Mouse (Mus musculus) megakaryocyte, embryonic 14.5 days (primary cell): ENCODE measurements around the gene Psmc3ip. TPM values are rescaled to one million over a fixed set of nuclear protein-coding genes. Genes with fewer than 3 reads are reported as not detected.

Experiments used
- H3K27me3 ChIP-seq: replicated peaks from 2 replicates; pipeline ENCODE3; 2012; ENCODE audit warnings: inconsistent platforms
- H3K36me3 ChIP-seq: replicated peaks from 2 replicates; pipeline ENCODE3; 2012; ENCODE audit warnings: low read length, inconsistent platforms, mixed read lengths
- H3K4me1 ChIP-seq: 2 replicates; pipeline ENCODE4 v1.6.1; 2012; ENCODE audit warnings: inconsistent platforms
- H3K4me3 ChIP-seq: replicated peaks from 2 replicates; pipeline ENCODE3; 2012; ENCODE audit warnings: moderate library complexity, mild to moderate bottlenecking, inconsistent platforms
- H3K9me3 ChIP-seq: 2 replicates; pipeline ENCODE4 v1.6.1; 2012; ENCODE audit warnings: inconsistent platforms
- FLI1 ChIP-seq: IDR thresholded peaks from 2 replicates; pipeline ENCODE4 v1.6.1; 2012; ENCODE audit warnings: low read length, inconsistent platforms, mixed read lengths
- GATA1 ChIP-seq: IDR thresholded peaks from 3 replicates; pipeline ENCODE4 v1.6.1; 2012; ENCODE audit warnings: mixed read lengths, low read length, inconsistent platforms, borderline replicate concordance
- polyA plus RNA-seq: library from polyadenylated mRNA; stranded (reverse); fragments of >175 nt; gene quantifications from 2 replicates; pipeline ENCODE4 v1.2.3, GENCODE M21; 2012; ENCODE audit warnings: low replicate concordance; ENCODE audit not compliant: insufficient read depth

Psmc3ip gene
- polyA plus RNA-seq, 1 experiment, result 10.4 TPM

DNA sequence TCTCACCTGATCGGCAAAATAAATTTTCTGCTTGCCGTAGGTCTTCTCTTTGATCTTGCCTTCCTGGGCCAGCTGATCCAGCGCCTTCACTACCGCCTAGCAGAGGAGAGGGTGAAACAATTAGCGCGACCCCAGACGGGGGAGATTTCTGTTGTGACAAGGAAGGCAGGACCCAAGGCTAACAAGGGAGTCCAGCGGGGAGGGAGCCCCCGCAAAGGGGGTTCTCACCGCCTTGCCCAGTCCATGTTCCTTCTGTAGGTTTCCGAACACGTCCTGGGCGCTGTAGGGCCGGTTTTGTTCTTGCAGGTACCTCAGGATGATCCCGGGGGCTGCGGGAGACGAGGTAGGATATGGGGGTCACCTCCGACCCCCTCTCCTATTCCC, 314 bp downstream of the Psmc3ip start:
- no peak for TF ChIP-seq FLI1
- no peak for TF ChIP-seq GATA1
- peaks cover 81% of the 10 kb centered on the region for H3K36me3 ChIP-seq
- H3K4me3 ChIP-seq, result peak overlapping the region; percentile 97
- no peaks in the 10 kb centered on the region for H3K27me3 ChIP-seq
- peaks cover 35% of the 10 kb centered on the region for H3K4me1 ChIP-seq
- no peaks in the 10 kb centered on the region for H3K9me3 ChIP-seq

DNA sequence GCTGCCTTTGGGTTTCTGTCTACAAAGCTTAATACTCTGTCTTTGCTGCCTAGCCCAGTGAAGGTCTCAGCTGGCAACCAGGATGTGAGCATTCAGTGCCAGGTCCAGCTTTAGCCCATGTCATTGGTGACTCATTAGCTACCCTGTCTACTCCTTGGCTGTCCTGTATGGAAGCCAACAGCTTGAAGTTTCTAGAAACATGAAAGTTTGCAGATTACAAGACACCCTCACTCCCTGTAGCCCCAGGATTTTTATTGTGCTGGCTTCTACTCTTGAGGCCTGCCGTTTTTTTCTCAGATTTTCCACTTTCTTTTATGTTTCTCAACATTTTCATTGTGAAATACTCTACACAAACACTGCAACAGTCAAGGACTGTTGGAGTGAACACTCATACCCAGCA, 5.3 kb downstream of the Psmc3ip start:
- no peaks in the 10 kb centered on the region for H3K9me3 ChIP-seq
- no peaks in the 10 kb centered on the region for H3K27me3 ChIP-seq
- no peak overlapping the region for H3K4me3 ChIP-seq
- peaks cover 83% of the 10 kb centered on the region for H3K36me3 ChIP-seq
- peaks cover 68% of the 10 kb centered on the region for H3K4me1 ChIP-seq
- no peak for TF ChIP-seq GATA1
- TF ChIP-seq FLI1, result no peak

DNA sequence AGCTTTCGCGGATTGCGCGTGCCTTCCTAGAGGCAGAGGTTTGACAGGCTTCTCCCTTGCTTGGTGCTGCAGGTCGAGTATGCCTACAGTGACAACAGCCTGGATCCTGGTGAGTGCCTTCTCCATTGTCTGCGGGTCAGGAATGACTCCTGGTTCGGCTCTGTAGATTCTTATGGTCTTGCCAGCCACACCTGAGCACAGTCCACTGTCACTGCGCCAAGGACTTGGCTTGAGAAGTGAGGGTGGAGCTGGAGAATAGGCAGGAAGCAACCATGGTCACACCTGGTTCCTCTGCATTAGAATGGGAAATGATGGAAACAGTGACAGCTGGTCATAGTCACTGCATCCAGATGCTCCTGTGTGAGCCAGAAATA, 7.6 kb downstream of the Psmc3ip start:
- H3K9me3 ChIP-seq, result no peaks in the 10 kb centered on the region
- TF ChIP-seq FLI1 (no peak), GATA1 (no peak)
- peaks cover 72% of the 10 kb centered on the region for H3K4me1 ChIP-seq
- H3K36me3 ChIP-seq, result peaks cover 80% of the 10 kb centered on the region
- peak overlapping the region; percentile 92 for H3K4me3 ChIP-seq
- no peaks in the 10 kb centered on the region for H3K27me3 ChIP-seq

DNA sequence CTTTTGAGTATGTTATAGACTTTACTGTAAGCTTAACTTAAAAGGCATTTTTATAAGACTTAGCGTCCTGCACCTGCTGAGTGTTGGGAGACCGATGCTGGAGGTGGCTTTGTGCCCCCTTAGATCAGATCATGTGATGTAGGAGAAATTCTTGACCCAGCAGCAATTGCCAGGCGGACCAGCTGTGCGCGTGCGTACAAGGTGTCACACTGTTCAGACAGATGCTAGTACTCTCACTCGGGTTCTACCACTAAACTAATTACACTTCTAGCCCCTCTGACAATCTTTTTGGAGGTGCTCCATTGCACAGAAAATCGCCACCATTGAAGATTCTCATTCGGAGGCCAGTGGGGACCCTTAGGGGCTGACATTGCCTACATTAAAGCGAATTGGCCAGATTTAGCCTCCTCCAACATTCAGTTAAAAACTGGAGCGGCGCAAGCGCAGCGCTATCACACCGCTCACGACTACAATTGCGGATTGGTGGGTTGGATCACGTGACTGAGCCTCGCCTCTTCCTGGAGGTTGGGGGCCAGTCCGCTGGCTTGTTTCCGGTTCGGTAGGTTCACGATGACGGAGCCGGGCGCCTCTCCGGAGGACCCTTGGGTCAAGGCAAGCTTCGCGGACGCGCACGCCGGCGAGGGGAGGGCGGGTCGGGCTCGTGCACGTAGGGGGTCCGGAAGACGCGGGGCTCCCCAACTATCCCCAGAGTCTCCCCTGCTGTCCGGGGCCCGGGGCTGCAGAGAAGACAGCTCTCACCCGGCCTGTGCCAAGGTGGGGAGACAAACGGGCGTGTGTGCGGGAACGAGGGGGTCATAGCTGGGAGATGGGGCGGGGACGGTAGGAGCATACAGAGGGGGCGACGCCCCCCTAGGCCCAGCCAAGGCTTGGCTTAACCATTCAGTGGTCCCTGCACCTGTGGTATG, 8.2 kb downstream of the Psmc3ip start, which contains the start of gene Mlx:
Gene Mlx, plus strand, starts transcription at position 522 of the 926 bp plus-strand sequence.
- peaks cover 71% of the 10 kb centered on the region for H3K4me1 ChIP-seq
- no peaks in the 10 kb centered on the region for H3K9me3 ChIP-seq
- TF ChIP-seq FLI1, result no peak
- TF ChIP-seq GATA1, result no peak
- no peaks in the 10 kb centered on the region for H3K27me3 ChIP-seq
- H3K36me3 ChIP-seq, result peaks cover 74% of the 10 kb centered on the region
- H3K4me3 ChIP-seq, result peak within 1 kb of the TSS; percentile 92

DNA sequence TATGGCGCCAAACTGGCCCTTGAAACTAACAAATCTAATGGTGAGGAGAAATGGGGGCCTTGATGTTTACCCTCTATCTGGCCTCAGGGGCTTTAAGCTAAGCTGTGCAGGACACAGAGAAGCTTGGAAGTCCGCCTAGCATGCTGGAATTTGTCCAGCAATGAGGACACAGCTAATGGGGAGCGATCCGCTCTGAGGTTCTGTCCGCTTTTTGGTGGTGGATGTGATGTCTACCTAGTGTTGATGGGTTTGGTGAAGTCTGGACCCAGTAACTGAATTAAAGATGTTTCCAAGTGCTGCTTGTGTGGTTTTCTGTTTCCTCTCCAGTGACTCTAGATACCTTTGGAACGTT, 8.9 kb downstream of the Psmc3ip start:
- Histone ChIP-seq H3K27me3 (no peaks in the 10 kb centered on the region), H3K36me3 (peaks cover 66% of the 10 kb centered on the region), H3K4me1 (peaks cover 77% of the 10 kb centered on the region), H3K9me3 (no peaks in the 10 kb centered on the region), H3K4me3 (peak overlapping the region; percentile 92)
- TF ChIP-seq FLI1, result no peak
- TF ChIP-seq GATA1, result no peak

DNA sequence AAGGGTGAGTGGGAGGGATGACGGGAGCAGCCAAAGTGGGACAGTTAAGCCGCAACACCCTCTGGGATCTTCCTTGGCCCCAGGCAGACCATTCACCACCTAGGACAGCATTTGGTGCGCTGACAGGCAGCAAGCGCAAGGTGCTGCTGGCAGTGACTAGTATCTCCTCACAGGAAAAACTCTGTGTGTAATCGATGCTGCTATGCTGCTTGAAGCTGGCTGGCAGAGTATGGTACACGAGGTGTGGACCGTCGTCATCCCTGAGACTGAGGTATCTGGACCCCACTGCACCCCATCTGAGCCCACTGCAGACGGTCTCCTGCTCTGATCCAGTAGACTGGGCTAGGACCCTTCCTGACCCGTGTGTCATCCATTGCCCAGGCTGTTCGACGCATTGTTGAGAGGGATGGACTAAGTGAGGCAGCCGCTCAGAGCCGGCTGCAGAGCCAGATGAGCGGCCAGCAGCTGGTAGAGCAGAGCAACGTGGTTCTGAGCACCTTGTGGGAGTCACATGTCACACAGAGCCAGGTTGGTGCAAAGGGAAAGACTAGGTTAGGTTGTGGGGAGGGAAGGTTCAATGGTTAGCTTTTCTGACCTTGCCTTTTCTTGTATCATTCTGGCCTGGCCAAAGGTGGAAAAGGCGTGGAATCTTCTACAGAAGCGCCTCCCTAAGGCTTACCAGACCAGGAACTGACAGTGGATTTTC, 9.5 kb downstream of the Psmc3ip start:
- Histone ChIP-seq H3K4me1 (peaks cover 82% of the 10 kb centered on the region), H3K27me3 (no peaks in the 10 kb centered on the region), H3K36me3 (peaks cover 61% of the 10 kb centered on the region), H3K9me3 (no peaks in the 10 kb centered on the region), H3K4me3 (peak overlapping the region; percentile 1)
- TF ChIP-seq FLI1, result no peak
- no peak for TF ChIP-seq GATA1

DNA sequence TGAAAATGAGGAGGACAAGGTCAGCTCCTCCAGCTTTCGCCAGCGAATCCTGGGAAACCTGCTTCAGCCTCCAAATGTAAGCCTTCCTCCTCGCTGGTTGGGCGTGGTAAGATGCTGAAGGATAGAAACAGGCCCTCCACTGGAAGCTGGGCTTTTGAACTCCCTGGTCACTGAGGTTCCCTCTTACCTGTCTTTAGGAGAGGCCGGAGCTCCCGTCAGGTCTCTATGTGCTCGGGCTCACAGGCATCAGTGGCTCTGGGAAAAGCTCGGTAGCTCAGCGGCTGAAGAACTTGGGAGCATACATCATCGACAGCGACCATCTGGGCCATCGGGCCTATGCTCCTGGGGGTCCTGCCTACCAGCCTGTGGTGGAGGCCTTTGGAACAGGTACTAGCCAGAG, 10.4 kb downstream of the Psmc3ip start:
- no peak for TF ChIP-seq GATA1
- TF ChIP-seq FLI1, result no peak
- no peaks in the 10 kb centered on the region for H3K9me3 ChIP-seq
- H3K36me3 ChIP-seq, result peaks cover 51% of the 10 kb centered on the region
- H3K27me3 ChIP-seq, result peaks cover 2% of the 10 kb centered on the region
- peaks cover 88% of the 10 kb centered on the region for H3K4me1 ChIP-seq
- H3K4me3 ChIP-seq, result no peak overlapping the region

DNA sequence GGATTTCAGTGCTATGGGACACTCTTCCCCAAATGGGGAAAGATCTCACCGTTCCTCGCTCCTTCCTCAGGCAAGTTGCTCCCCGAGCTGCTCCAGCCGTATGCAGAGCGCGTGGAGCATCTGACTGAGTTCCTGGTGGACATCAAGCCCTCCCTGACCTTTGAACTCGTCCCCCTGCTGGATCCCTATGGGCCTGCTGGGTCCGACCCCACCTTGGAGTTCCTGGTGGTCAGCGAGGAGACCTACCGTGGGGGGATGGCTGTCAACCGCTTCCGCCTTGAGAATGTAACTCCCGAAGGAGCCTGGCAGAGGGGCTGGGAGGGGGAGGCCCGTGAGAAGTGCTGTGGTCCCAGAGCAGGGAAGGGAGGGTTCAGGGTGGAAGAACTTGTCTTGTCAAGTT, 11.0 kb downstream of the Psmc3ip start:
- H3K4me1 ChIP-seq, result peaks cover 88% of the 10 kb centered on the region
- no peaks in the 10 kb centered on the region for H3K9me3 ChIP-seq
- H3K4me3 ChIP-seq, result peak overlapping the region; percentile 99
- peaks cover 8% of the 10 kb centered on the region for H3K27me3 ChIP-seq
- H3K36me3 ChIP-seq, result peaks cover 46% of the 10 kb centered on the region
- no peak for TF ChIP-seq FLI1
- no peak for TF ChIP-seq GATA1

DNA sequence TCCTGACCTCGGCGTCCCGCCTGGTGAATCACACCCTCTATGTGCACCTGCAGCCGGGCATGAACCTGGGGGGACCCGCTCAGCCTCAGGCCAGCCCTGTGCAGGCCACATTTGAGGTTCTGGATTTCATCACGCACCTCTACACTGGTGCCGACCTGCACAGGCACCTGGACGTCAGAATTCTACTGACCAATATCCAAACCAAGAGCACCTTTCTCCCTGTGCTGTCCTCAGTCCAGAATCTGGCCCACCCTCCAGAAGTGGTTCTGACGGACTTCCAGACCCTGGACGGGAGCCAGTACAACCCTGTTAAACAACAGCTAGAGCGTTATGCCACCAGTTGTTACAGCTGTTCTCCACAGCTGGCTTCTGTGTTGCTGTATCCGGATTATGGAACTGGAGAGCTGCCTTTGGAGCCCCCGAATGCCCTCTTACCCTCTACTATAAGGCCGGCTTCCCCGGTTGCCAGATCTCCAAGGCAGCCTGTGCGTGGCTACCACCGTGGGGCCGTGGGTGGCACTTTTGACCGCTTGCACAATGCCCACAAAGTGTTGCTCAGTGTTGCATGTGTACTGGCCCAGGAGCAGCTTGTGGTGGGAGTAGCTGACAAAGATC, 12.0 kb downstream of the Psmc3ip start:
- Histone ChIP-seq H3K4me1 (peaks cover 85% of the 10 kb centered on the region), H3K9me3 (no peaks in the 10 kb centered on the region), H3K36me3 (peaks cover 35% of the 10 kb centered on the region), H3K4me3 (peak overlapping the region; percentile 99), H3K27me3 (peaks cover 19% of the 10 kb centered on the region)
- no peak for TF ChIP-seq GATA1
- no peak for TF ChIP-seq FLI1
